Mouse (Mus musculus) liver, postnatal 0 days (tissue): ENCODE data around the gene Wnt2b.

Source experiments
- CTCF ChIP-seq: sonication (generic); IDR thresholded peaks from 2 replicates; pipeline ENCODE4 v1.5.1; 2016; ENCODE audit warnings: antibody characterized with exemption, low read depth
- EP300 ChIP-seq: IDR thresholded peaks from 2 replicates; pipeline ENCODE4 v1.6.1; 2016; ENCODE audit warnings: antibody characterized with exemption, low read depth, mild to moderate bottlenecking

- no peak for TF ChIP-seq EP300
- TF ChIP-seq CTCF, result no peak
These were observed 46.7 kb downstream of the Wnt2b start for GRCm38 (mm10) chr3:104914986-104915385.
